Mouse (Mus musculus): ENCODE data around the gene Pdzrn3.

DNA sequence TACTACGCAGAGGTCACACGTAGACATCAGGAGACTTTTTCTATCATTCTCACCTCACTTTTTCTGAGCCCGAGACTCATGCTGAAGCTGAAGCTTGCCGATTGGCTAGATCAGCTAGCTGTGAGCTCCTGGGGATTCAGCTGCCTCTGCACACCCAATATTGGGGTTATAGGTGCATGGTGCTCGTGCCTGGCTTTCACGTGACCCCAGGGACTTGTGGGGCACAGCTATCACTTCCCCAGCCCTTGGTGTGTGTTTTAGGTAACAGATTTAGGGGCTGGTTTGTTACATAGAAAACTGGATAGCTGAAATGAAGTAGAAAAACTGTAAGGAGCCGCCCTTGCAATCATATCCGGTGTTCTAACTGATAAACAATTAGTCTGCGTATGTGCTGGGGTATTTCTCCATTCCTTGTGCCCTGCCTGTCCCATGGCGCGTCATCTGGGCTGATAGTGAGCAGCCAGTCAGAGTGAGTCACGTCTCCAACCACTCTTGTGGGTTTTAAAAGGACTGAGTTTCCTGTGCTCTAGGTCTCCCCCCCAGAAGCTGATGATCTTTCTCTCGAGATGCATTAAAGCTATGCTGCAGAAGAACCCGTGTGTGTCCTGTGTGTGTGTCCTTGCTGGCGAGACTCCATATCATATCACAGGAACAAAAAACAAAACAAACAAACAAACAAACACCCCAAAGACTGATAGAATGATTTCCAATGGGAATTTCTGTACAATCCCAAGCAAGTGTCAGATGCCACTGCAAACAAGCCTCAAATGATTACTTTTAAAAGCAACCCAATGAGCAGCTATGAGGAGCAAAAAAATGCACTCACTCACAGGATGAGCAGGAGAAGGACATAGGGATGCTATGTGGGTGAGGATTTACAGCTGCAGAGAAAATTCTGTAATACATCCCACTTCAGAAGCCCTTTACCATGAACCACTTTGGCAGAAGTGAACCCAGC lies 79.9 kb downstream of the Pdzrn3 start:
- TF ChIP-seq CTCF (IDR thresholded peaks at IDR 0.05; ENCODE audit: low read depth) (no peak), EP300 (IDR thresholded peaks at IDR 0.05; ENCODE audit: low read depth) (no peak)

All from liver, embryonic 14.5 days (tissue).